Mouse (Mus musculus) hindbrain, embryonic 14.5 days (tissue): ENCODE results near the gene Tnip1. TPM values are rescaled to one million over a fixed set of nuclear protein-coding genes. Genes with fewer than 3 reads are reported as not detected.

Experiments
- ATAC-seq: fragments of 200-750 bp; cut with Nextera tagmentation; 2 replicates; pipeline ENCODE4 v1.8.0; 2017; ENCODE audit warnings: moderate number of reproducible peaks, mild to moderate bottlenecking, moderate TSS enrichment, moderate library complexity; ENCODE audit not compliant: low FRiP score
- DNase-seq: peaks from one replicate; pipeline ENCODE4 v3.0.0-alpha.2; 2015; ENCODE audit warnings: low spot score
- H3K27ac ChIP-seq: fragments of 300-500 bp; sonication (generic); 2 replicates; pipeline ENCODE4 v1.5.1; 2014; ENCODE audit warnings: mild to moderate bottlenecking, moderate library complexity
- H3K27me3 ChIP-seq: fragments of 300-500 bp; sonication (generic); 2 replicates; pipeline ENCODE4 v1.6.1; 2014; ENCODE audit warnings: mild to moderate bottlenecking, low read length, mixed read lengths; ENCODE audit not compliant: control insufficient read depth, insufficient read depth
- H3K36me3 ChIP-seq: fragments of 300-500 bp; sonication (generic); replicated peaks from 2 replicates; pipeline ENCODE4 v1.6.1; 2014; ENCODE audit not compliant: control insufficient read depth, insufficient read depth
- H3K4me1 ChIP-seq: fragments of 300-500 bp; sonication (generic); replicated peaks from 2 replicates; pipeline ENCODE4 v1.6.1; 2014; ENCODE audit warnings: antibody characterized with exemption, low read length, mixed read lengths; ENCODE audit not compliant: control insufficient read depth, insufficient read depth
- H3K4me2 ChIP-seq: fragments of 300-500 bp; sonication (generic); replicated peaks from 2 replicates; pipeline ENCODE4 v1.6.1; 2014; ENCODE audit warnings: mild to moderate bottlenecking, moderate library complexity
- H3K4me3 ChIP-seq: fragments of 300-500 bp; sonication (generic); replicated peaks from 2 replicates; pipeline ENCODE4 v1.5.1; 2014; ENCODE audit warnings: mild to moderate bottlenecking, low read length
- H3K9ac ChIP-seq: fragments of 300-500 bp; sonication (generic); 2 replicates; pipeline ENCODE4 v1.6.1; 2014
- H3K9me3 ChIP-seq: fragments of 300-500 bp; sonication (generic); 2 replicates; pipeline ENCODE4 v1.6.1; 2016; ENCODE audit warnings: low read length; ENCODE audit not compliant: control insufficient read depth
- WGBS: fragments of 180-500 bp; shearing (Covaris S2); extraction: QIAGEN DNeasy Blood & Tissue Kit; methylation state at CpG from one replicate; pipeline ENCODE4 v1.1.7; 2014; 5-methylcytosine and 5-hydroxymethylcytosine counted together
- polyA plus RNA-seq: library from polyadenylated mRNA; unstranded; fragments of >200 nt; fragmentation: Nextera tagmentation; extraction: Ambion mirVana; gene quantifications from 2 replicates; pipeline ENCODE4 v1.2.1, GENCODE M21; 2014

Tnip1 gene
- polyA plus RNA-seq, 1 experiment from 2014 or later: 17.0 TPM

DNA sequence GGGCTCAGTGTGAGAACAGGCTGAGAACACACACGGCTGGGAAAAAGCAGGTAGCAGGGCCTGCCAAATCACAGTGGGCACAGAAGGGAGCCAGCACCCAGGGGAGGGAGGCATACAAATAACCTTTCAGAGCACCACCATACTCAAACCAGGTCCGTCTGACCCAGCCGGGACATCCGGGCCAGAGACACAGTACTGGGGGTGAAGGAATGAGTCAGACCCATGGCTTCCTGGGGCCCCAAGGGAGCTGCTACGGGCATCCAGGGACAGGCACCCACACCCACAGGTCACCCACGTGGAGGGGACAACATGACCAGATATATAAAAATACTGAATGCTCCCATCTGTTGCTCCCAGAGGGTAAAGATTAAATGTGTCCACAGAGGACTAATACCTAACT is 10.1 kb downstream of the Tnip1 start:
- ATAC-seq: no peak
- no peak for DNase-seq
- WGBS: 83% methylated on average over 6 of the region's 6 CpGs
- Histone ChIP-seq H3K9me3 (no peaks in the 10 kb centered on the region), H3K4me1 (peaks cover 14% of the 10 kb centered on the region; the same call in 1 of the 2 replicates), H3K9ac (no peak overlapping the region), H3K36me3 (no peaks in the 10 kb centered on the region), H3K4me2 (no peak overlapping the region), H3K27ac (no peak overlapping the region), H3K27me3 (no peaks in the 10 kb centered on the region), H3K4me3 (no peak overlapping the region)

DNA sequence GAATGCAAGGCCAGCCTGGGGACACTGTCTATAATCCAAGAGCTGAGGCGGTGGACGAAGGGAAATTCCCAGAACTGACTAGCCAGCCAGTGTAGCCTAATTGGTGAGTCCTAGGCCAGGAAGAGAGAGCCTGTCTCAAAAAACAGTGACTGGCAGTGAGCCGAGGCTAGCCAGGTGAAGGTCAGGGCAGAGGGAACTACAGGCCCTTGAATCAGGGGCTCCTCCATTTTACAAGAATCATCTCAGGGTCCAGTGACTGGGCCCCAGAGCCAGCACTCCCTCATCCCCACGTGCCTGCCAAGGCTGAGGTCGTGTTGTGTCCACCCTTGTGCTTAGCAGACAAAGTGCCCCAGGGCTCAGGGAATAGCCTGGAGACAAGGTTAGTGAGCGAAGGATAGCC is 12.0 kb downstream of the Tnip1 start:
- WGBS: 84% methylated on average over 6 of the region's 6 CpGs
- Histone ChIP-seq H3K27ac (no peak overlapping the region), H3K4me3 (no peak overlapping the region), H3K9ac (no peak overlapping the region), H3K9me3 (no peaks in the 10 kb centered on the region), H3K4me1 (peaks cover 14% of the 10 kb centered on the region; the same call in 1 of the 2 replicates), H3K27me3 (no peaks in the 10 kb centered on the region), H3K4me2 (no peak overlapping the region), H3K36me3 (no peaks in the 10 kb centered on the region)
- ATAC-seq (no peak), DNase-seq (no peak)

GRCm38 (mm10) chr11:54949717-54950116 is 13.0 kb downstream of the Tnip1 start:
- Histone ChIP-seq H3K36me3 (no peaks in the 10 kb centered on the region), H3K4me2 (no peak overlapping the region), H3K9ac (no peak overlapping the region), H3K9me3 (no peaks in the 10 kb centered on the region), H3K27me3 (no peaks in the 10 kb centered on the region), H3K4me1 (peaks cover 9% of the 10 kb centered on the region; the same call in 1 of the 2 replicates), H3K27ac (no peak overlapping the region), H3K4me3 (no peak overlapping the region)
- ATAC-seq (no peak), DNase-seq (no peak)
- whole genome bisulfite sequencing: 74% methylated on average over 1 of the region's 1 CpGs

- no peaks in the 10 kb centered on the region for H3K27me3 ChIP-seq
- ATAC-seq (no peak), DNase-seq (no peak)
- H3K27ac ChIP-seq: no peak overlapping the region
- no peak overlapping the region for H3K4me3 ChIP-seq
- no peaks in the 10 kb centered on the region for H3K36me3 ChIP-seq
- no peak overlapping the region for H3K4me2 ChIP-seq
- no peaks in the 10 kb centered on the region for H3K9me3 ChIP-seq
- no peaks in the 10 kb centered on the region for H3K4me1 ChIP-seq
- H3K9ac ChIP-seq: no peak overlapping the region
- 93% methylated on average over 3 of the region's 3 CpGs for WGBS
Observed at GRCm38 (mm10) chr11:54944702-54945101, 18.0 kb downstream of the Tnip1 start.

DNA sequence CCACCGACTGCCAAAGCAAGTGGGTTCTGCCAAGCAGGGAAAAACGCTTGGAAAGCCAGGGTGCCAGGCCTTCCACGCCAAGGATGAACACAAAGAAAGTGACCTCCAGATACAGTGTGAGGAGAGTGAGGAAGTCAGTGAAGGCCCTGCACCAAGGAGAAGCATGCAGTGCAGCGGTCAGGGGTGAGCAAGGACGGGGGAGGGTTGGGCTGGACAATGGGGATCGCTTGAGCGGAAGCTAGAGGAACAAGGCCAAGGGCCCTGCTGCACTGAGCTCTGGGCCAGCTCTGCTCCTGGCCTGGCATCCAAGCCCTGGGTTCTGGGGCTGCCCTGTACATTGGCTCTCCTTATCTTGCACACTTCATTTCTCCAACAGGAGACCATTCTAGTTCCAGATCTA is 22.7 kb downstream of the Tnip1 start:
- no peaks in the 10 kb centered on the region for H3K27me3 ChIP-seq
- H3K27ac ChIP-seq: no peak overlapping the region
- H3K9me3 ChIP-seq: no peaks in the 10 kb centered on the region
- ATAC-seq (no peak), DNase-seq (no peak)
- peaks cover 5% of the 10 kb centered on the region; the same call in 1 of the 2 replicates for H3K4me1 ChIP-seq
- no peak overlapping the region for H3K9ac ChIP-seq
- no peak overlapping the region for H3K4me3 ChIP-seq
- H3K4me2 ChIP-seq: no peak overlapping the region
- WGBS: 74% methylated on average over 7 of the region's 7 CpGs
- H3K36me3 ChIP-seq: peaks cover 11% of the 10 kb centered on the region

DNA sequence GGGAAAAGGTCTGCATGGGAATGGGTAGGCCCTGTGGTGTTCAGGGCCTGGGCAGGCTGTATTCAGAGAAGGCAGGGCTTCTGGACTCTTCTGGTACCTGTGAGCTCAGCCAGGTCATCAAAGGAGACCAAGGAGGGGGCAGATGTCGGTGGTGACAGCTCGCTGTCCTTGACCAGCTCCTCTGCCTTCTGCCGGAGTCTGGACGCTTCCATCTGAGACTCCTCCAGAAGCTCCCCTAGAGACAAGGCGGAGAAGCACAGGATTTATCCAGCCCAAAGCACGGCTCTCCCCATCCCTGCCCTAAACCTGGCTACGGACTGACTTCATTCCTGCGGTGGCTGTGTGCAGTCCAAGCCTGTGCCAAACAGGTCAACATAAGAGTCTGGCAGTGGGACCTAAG is 23.2 kb downstream of the Tnip1 start:
- no peak overlapping the region for H3K4me2 ChIP-seq

GRCm38 (mm10) chr11:54936771-54937140 is 26.0 kb downstream of the Tnip1 start:
- Histone ChIP-seq H3K27ac (no peak overlapping the region), H3K36me3 (peaks cover 25% of the 10 kb centered on the region), H3K9ac (no peak overlapping the region), H3K27me3 (no peaks in the 10 kb centered on the region), H3K4me1 (peaks cover 5% of the 10 kb centered on the region; the same call in 1 of the 2 replicates), H3K4me2 (no peak overlapping the region), H3K4me3 (no peak overlapping the region), H3K9me3 (no peaks in the 10 kb centered on the region)
- no peak for DNase-seq
- 94% methylated on average over 3 of the region's 3 CpGs for WGBS
- no peak for ATAC-seq

More for the DNA sequence above, 23.2 kb downstream of the Tnip1 start:
- Histone ChIP-seq H3K4me1 (peaks cover 5% of the 10 kb centered on the region; the same call in 1 of the 2 replicates), H3K9ac (no peak overlapping the region), H3K27ac (no peak overlapping the region), H3K36me3 (peaks cover 11% of the 10 kb centered on the region), H3K9me3 (no peaks in the 10 kb centered on the region), H3K27me3 (no peaks in the 10 kb centered on the region), H3K4me3 (no peak overlapping the region)
- DNase-seq (no peak), ATAC-seq (no peak)
- WGBS: 90% methylated on average over 8 of the region's 8 CpGs

DNA sequence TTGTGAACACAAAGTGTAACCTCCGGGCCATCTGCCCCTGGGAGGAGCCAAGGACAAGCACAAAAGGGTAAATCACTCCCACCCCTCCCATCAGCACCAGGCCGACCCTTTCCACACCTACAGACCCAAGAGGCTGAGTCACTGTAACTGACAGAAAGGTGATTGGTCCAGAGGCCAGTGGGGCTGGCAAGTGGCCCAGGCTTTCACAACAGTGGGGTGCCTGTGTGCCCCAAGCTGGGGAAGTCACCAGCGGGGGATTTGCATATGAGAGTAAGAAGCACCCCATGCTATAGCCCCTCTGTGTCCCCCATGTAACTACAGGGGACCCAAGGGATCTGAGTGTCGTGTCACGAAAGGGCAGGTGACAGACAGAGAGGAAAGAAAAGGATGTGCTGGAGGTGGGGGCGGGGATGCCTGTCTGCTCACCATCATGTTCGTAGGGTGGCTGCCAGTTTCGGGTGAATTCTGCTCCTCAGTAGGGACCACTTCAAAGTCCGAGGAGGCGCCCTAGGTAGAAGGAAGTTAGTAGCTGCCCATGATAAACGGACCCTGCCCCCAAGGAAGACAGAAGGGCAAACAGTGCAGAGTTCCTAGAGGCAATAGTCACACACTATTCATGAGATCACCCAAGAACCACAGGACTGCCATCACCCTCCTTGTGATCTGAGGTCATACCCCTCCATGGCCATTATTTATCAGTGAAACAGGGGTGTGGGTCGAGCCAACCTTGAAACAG is 26.5 kb downstream of the Tnip1 start:
- no peak for ATAC-seq
- DNase-seq: no peak
- Histone ChIP-seq H3K27me3 (no peaks in the 10 kb centered on the region), H3K36me3 (peaks cover 25% of the 10 kb centered on the region), H3K9me3 (no peaks in the 10 kb centered on the region), H3K4me1 (peaks cover 5% of the 10 kb centered on the region; the same call in 1 of the 2 replicates), H3K4me2 (no peak overlapping the region), H3K27ac (no peak overlapping the region), H3K4me3 (no peak overlapping the region), H3K9ac (no peak overlapping the region)
- WGBS: 35% methylated on average over 12 of the region's 12 CpGs

- ATAC-seq: no peak
- Histone ChIP-seq H3K27me3 (no peaks in the 10 kb centered on the region), H3K4me2 (no peak overlapping the region), H3K27ac (no peak overlapping the region), H3K4me3 (no peak overlapping the region), H3K9ac (no peak overlapping the region), H3K9me3 (no peaks in the 10 kb centered on the region), H3K4me1 (peaks cover 5% of the 10 kb centered on the region; the same call in 1 of the 2 replicates), H3K36me3 (peaks cover 42% of the 10 kb centered on the region)
- DNase-seq: no peak
- 93% methylated on average over 7 of the region's 7 CpGs for WGBS
Observed at GRCm38 (mm10) chr11:54934198-54934597, 28.5 kb downstream of the Tnip1 start.
